Mouse (Mus musculus) CH12.LX (cell line): ENCODE measurements around the gene Klhdc9. TPM values are rescaled to one million over a fixed set of nuclear protein-coding genes. Genes with fewer than 3 reads are reported as not detected.
A peak's percentile ranks its signal among the peaks of the same experiment; 100 is the strongest.

Source experiments
- DNase-seq: peaks from one replicate; pipeline ENCODE4 v3.0.0-alpha.2; 2013; ENCODE audit errors: extremely low read depth
- H3K27ac ChIP-seq: 2 replicates; pipeline ENCODE4 v1.5.1; 2012; ENCODE audit warnings: low read depth, mild to moderate bottlenecking, control low read depth, moderate library complexity; ENCODE audit not compliant: insufficient read depth
- H3K27me3 ChIP-seq: replicated peaks from 2 replicates; pipeline ENCODE3; 2012; ENCODE audit warnings: inconsistent platforms
- H3K36me3 ChIP-seq, 2 experiments: replicated peaks in 1 of 2; 2 replicates each; pipeline versions ENCODE3 to v1.6.1; 2012; ENCODE audit warnings: inconsistent platforms in 1 of 2, low read length in 1 of 2, mild to moderate bottlenecking in 1 of 2, mixed read lengths in 1 of 2, moderate library complexity in 1 of 2; ENCODE audit not compliant: control insufficient read depth in 1 of 2, insufficient read depth in 1 of 2
- H3K4me1 ChIP-seq, 2 experiments: 2 replicates each; pipeline ENCODE4 v1.6.1; 2012; ENCODE audit warnings: inconsistent platforms in 1 of 2, moderate library complexity in 1 of 2; ENCODE audit not compliant: insufficient read depth in 2 of 2, control insufficient read depth in 1 of 2
- H3K4me2 ChIP-seq: 2 replicates; pipeline ENCODE4 v1.6.1; 2012; ENCODE audit warnings: low read depth, mild to moderate bottlenecking, control low read depth; ENCODE audit not compliant: poor library complexity, insufficient read depth, severe bottlenecking
- H3K4me3 ChIP-seq, 3 experiments: fragments of 150-350 bp in 1 of 3; sonication (generic) in 1 of 3; replicated peaks in 1 of 3; 2 replicates each; pipeline versions ENCODE3 to v1.5.1; 2011 to 2012; ENCODE audit warnings: low read depth in 2 of 3, low read length in 2 of 3, mild to moderate bottlenecking in 2 of 3, moderate library complexity in 2 of 3, control low read depth in 1 of 3, improper control_type of control experiment in 1 of 3, inconsistent platforms in 1 of 3, mixed read lengths in 1 of 3; ENCODE audit not compliant: poor library complexity in 1 of 3
- H3K79me2 ChIP-seq: replicated peaks from 2 replicates; pipeline ENCODE4 v1.6.1; 2012; ENCODE audit warnings: mild to moderate bottlenecking, moderate library complexity; ENCODE audit not compliant: control insufficient read depth, poor library complexity, insufficient read depth, severe bottlenecking; ENCODE audit errors: extremely low read depth
- H3K9ac ChIP-seq: 2 replicates; pipeline ENCODE4 v1.6.1; 2012; ENCODE audit warnings: low read depth, mild to moderate bottlenecking, control low read depth, moderate library complexity; ENCODE audit not compliant: insufficient read depth
- H3K9me3 ChIP-seq: replicated peaks from 2 replicates; pipeline ENCODE3; 2012; ENCODE audit warnings: low read length, inconsistent platforms, mixed read lengths
- BHLHE40 ChIP-seq: IDR thresholded peaks from 2 replicates; pipeline ENCODE4 v1.6.1; 2011; ENCODE audit warnings: mild to moderate bottlenecking, low read depth, low read length, improper control_type of control experiment
- CHD1 ChIP-seq: IDR thresholded peaks from 2 replicates; pipeline ENCODE4 v1.6.1; 2012; ENCODE audit warnings: low read depth, low read length, improper control_type of control experiment, inconsistent platforms
- CTCF ChIP-seq, 2 experiments: IDR thresholded peaks in 1 of 2; conservative IDR thresholded peaks in 1 of 2; 2 replicates each; pipeline ENCODE4 v1.5.1; 2011 to 2012; ENCODE audit warnings: low read depth in 2 of 2, low read length in 2 of 2, improper control_type of control experiment in 1 of 2, inconsistent platforms in 1 of 2, mild to moderate bottlenecking in 1 of 2, moderate library complexity in 1 of 2
- GABPA ChIP-seq: IDR thresholded peaks from 2 replicates; pipeline ENCODE4 v1.6.1; 2012; ENCODE audit warnings: low read depth, low read length, improper control_type of control experiment, inconsistent platforms; ENCODE audit not compliant: insufficient replicate concordance
- IRF4 ChIP-seq: IDR thresholded peaks from 2 replicates; pipeline ENCODE4 v1.6.1; 2014; ENCODE audit warnings: low read depth, mild to moderate bottlenecking, inconsistent platforms, low read length, improper control_type of control experiment
- KAT2A ChIP-seq: IDR thresholded peaks from 2 replicates; pipeline ENCODE4 v1.6.1; 2012; ENCODE audit warnings: low read length, improper control_type of control experiment, inconsistent platforms; ENCODE audit not compliant: insufficient replicate concordance
- MAZ ChIP-seq: IDR thresholded peaks from 2 replicates; pipeline ENCODE4 v1.6.1; 2012; ENCODE audit warnings: low read depth, mild to moderate bottlenecking, inconsistent platforms, low read length, improper control_type of control experiment, moderate library complexity
- MXI1 ChIP-seq: IDR thresholded peaks from 2 replicates; pipeline ENCODE4 v1.6.1; 2011; ENCODE audit warnings: mild to moderate bottlenecking, low read depth, low read length, improper control_type of control experiment
- NELFE ChIP-seq: IDR thresholded peaks from 2 replicates; pipeline ENCODE4 v1.6.1; 2011; ENCODE audit warnings: low read depth, low read length, improper control_type of control experiment
- POLR2A ChIP-seq: IDR thresholded peaks from 2 replicates; pipeline ENCODE4 v1.6.1; 2011; ENCODE audit warnings: low read depth, mild to moderate bottlenecking, improper control_type of control experiment, low read length
- POLR2AphosphoS2 ChIP-seq: IDR thresholded peaks from 2 replicates; pipeline ENCODE4 v1.6.1; 2011; ENCODE audit warnings: low read depth, low read length, improper control_type of control experiment
- SIN3A ChIP-seq: IDR thresholded peaks from 2 replicates; pipeline ENCODE4 v1.6.1; 2012; ENCODE audit warnings: low read length, improper control_type of control experiment, inconsistent platforms
- SMC3 ChIP-seq: IDR thresholded peaks from 2 replicates; pipeline ENCODE4 v1.6.1; 2011; ENCODE audit warnings: low read depth, low read length, improper control_type of control experiment
- TBP ChIP-seq: conservative IDR thresholded peaks from 2 replicates; pipeline ENCODE4 v1.6.1; 2011; ENCODE audit warnings: low read depth, low read length, improper control_type of control experiment
- TCF12 ChIP-seq: IDR thresholded peaks from 2 replicates; pipeline ENCODE4 v1.6.1; 2014; ENCODE audit warnings: low read depth, mild to moderate bottlenecking, inconsistent platforms, low read length, improper control_type of control experiment
- USF1 ChIP-seq: IDR thresholded peaks from 2 replicates; pipeline ENCODE4 v1.6.1; 2014; ENCODE audit warnings: low read depth, mild to moderate bottlenecking, inconsistent platforms, low read length, improper control_type of control experiment
- USF2 ChIP-seq: conservative IDR thresholded peaks from 2 replicates; pipeline ENCODE4 v1.6.1; 2011; ENCODE audit warnings: low read depth, low read length, improper control_type of control experiment
- ZC3H11A ChIP-seq: IDR thresholded peaks from 2 replicates; pipeline ENCODE4 v1.6.1; 2012; ENCODE audit warnings: low read depth, mild to moderate bottlenecking, inconsistent platforms, low read length, improper control_type of control experiment
- dilution Hi-C: fragments of 300-500 bp; cut with MboI; formaldehyde crosslinking; loops from 2 replicates; pipeline ENCODE4 v1.14.3; 2020; ENCODE audit warnings: low sequenced_read_pairs; ENCODE audit not compliant: extremely low pct_unique_long_range_greater_than_20kb, extremely low pct_ligation_motif_present
- in situ Hi-C: fragments of 300-500 bp; cut with MboI; formaldehyde crosslinking; loops from 3 replicates; pipeline ENCODE4 v1.14.3; 2019; ENCODE audit warnings: low sequenced_read_pairs, low pct_ligation_motif_present, low pct_unique_long_range_greater_than_20kb, mixed read lengths
- polyA plus RNA-seq: library from polyadenylated mRNA; unstranded; fragments of >175 nt; gene quantifications from 2 replicates; pipeline ENCODE4 v1.2.1, GENCODE M21; 2012; ENCODE audit warnings: low read depth; ENCODE audit not compliant: insufficient read length
- total RNA-seq, 2 experiments: library from RNA; depleted of rRNA; stranded (reverse); fragments of 300-350 nt in 1 of 2; fragments of >200 nt in 1 of 2; gene quantifications; 2 replicates each; pipeline ENCODE4 v1.2.3; 2012 to 2014

Gene Klhdc9
- total and polyA plus RNA-seq, 3 experiments, result 0.08 TPM; not detected in 2

DNA sequence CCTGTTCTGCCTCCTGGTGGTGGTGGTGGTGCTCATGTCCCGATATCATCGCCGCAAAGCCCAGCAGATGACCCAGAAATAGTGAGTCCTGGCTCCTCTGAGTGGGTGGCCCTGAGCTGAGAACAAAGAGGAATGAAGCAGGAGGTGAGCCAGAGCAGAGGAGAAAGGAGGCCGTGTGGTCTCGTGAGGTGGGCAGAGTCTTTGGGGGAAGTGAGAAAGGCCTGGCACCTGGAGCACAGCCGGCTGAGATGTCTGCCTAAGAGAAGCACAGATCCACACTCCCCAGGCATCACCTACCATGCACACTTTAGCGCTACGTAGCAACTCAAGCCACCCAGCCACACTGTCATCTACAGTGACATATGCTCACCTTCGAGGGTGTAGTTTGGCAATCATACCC is 24.6 kb upstream of the Klhdc9 start:
- no peaks in the 10 kb centered on the region for H3K9me3 ChIP-seq
- no peaks in the 10 kb centered on the region for H3K36me3 ChIP-seq
- H3K27me3 ChIP-seq, result peaks cover 8% of the 10 kb centered on the region
- TF ChIP-seq POLR2AphosphoS2 (no peak), POLR2A (no peak), ZC3H11A (no peak), CHD1 (no peak), SMC3 (peak; percentile 41), BHLHE40 (peak; percentile 91), TBP (no peak), KAT2A (no peak), MXI1 (0 out of 2 replicates have a peak, but pooled peaks have one; percentile 35), IRF4 (peak; percentile 58; the same call in 1 of the 2 replicates), NELFE (no peak), CTCF (conservative IDR thresholded peaks at IDR 0.05 in 1 of 2, IDR thresholded peaks at IDR 0.05 in 1 of 2; ENCODE audit: low read depth in 2 of 2, low read length in 2 of 2) (peak in 1 of 2 experiments; percentile 50; a peak in 2 of 4 replicates), USF2 (no peak), SIN3A (no peak), GABPA (no peak)
- TF ChIP-seq, all 38 proteins: peak for 5
- Histone ChIP-seq H3K4me1 (peaks cover 45 to 65% of the 10 kb centered on the region in 2 experiments), H3K79me2 (peaks cover 7% of the 10 kb centered on the region), H3K4me2 (0 out of 2 replicates have a peak overlapping the region, but pooled peaks have one; percentile 14), H3K9ac (no peak overlapping the region), H3K27ac (no peak overlapping the region), H3K4me3 (peak overlapping the region in 1 of 3 experiments; percentile 10)
- in situ Hi-C loops, result no loop called here
- DNase-seq, result no peak
- dilution Hi-C loops, result no loop called here

DNA sequence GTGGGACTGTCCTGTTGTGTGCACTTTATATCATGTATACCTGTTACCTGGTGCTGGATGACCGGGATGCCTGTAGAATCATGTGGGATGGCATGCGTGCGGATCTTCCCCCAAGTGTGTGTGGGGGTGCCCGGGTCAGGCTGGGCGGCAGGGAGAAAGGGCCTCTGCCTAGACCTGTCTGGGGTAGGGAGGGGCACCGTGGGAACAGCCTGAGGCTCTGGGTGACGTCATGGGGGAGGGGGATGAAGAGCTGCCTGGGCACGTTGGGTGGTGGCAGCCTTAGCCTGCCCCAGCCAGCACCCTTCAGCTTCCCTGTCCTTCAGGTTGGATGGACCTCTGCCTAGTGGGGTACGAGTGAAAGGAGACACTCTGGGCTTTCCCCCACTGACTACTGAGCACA is 23.8 kb upstream of the Klhdc9 start:
- Histone ChIP-seq H3K4me1 (peaks cover 46 to 73% of the 10 kb centered on the region in 2 experiments), H3K36me3 (no peaks in the 10 kb centered on the region), H3K4me2 (no peak overlapping the region), H3K9me3 (no peaks in the 10 kb centered on the region), H3K79me2 (peaks cover 2% of the 10 kb centered on the region), H3K27me3 (peaks cover 8% of the 10 kb centered on the region), H3K4me3 (no peak overlapping the region), H3K27ac (no peak overlapping the region), H3K9ac (no peak overlapping the region)
- no peak for DNase-seq
- no peak for TF ChIP-seq CHD1
- peak; percentile 35; the same call in 1 of the 2 replicates for TF ChIP-seq MAZ
- no peak for TF ChIP-seq USF1
- TF ChIP-seq TCF12, result 0 out of 2 replicates have a peak, but pooled peaks have one; percentile 17
- dilution Hi-C loops, result no loop called here
- in situ Hi-C loops, result no loop called here
